Mouse (Mus musculus) embryonic facial prominence, embryonic 13.5 days (tissue): Measurements from ENCODE around the gene Ttc39b. TPM values are rescaled to one million over a fixed set of nuclear protein-coding genes. Genes with fewer than 3 reads are reported as not detected.

Source experiments
- ATAC-seq: fragments of 200-750 bp; cut with Nextera tagmentation; 2 replicates; pipeline ENCODE4 v1.8.0; 2017; ENCODE audit warnings: low read depth; ENCODE audit not compliant: insufficient number of reproducible peaks, insufficient read depth, low FRiP score, low TSS enrichment
- H3K27ac ChIP-seq: fragments of 300-500 bp; sonication (generic); 2 replicates; pipeline ENCODE4 v1.5.1; 2015; ENCODE audit warnings: moderate library complexity, mild to moderate bottlenecking, inconsistent platforms
- H3K27me3 ChIP-seq: fragments of 300-500 bp; sonication (generic); 2 replicates; pipeline ENCODE4 v1.6.1; 2015; ENCODE audit warnings: mild to moderate bottlenecking, inconsistent platforms
- H3K36me3 ChIP-seq: fragments of 300-500 bp; sonication (generic); 2 replicates; pipeline ENCODE4 v1.6.1; 2015; ENCODE audit warnings: mild to moderate bottlenecking, inconsistent platforms
- H3K4me1 ChIP-seq: fragments of 300-500 bp; sonication (generic); 2 replicates; pipeline ENCODE4 v1.6.1; 2015; ENCODE audit warnings: inconsistent platforms
- H3K4me2 ChIP-seq: fragments of 300-500 bp; sonication (generic); 2 replicates; pipeline ENCODE4 v1.6.1; 2015; ENCODE audit warnings: moderate library complexity, mild to moderate bottlenecking, inconsistent platforms
- H3K4me3 ChIP-seq: fragments of 300-500 bp; sonication (generic); 2 replicates; pipeline ENCODE4 v1.5.1; 2015; ENCODE audit warnings: mild to moderate bottlenecking, inconsistent platforms
- H3K9ac ChIP-seq: fragments of 300-500 bp; sonication (generic); 2 replicates; pipeline ENCODE4 v1.6.1; 2015; ENCODE audit warnings: mild to moderate bottlenecking, inconsistent platforms
- H3K9me3 ChIP-seq: fragments of 300-500 bp; sonication (generic); 2 replicates; pipeline ENCODE4 v1.6.1; 2016; ENCODE audit warnings: inconsistent platforms
- WGBS: fragments of 180-500 bp; shearing (Covaris S2); methylation state at CpG from one replicate; pipeline ENCODE4 v1.1.7; 2015; ENCODE audit warnings: mixed read lengths; 5-methylcytosine and 5-hydroxymethylcytosine counted together
- polyA plus RNA-seq: library from polyadenylated mRNA; unstranded; fragments of >200 nt; fragmentation: Nextera tagmentation; extraction: Ambion mirVana; gene quantifications from 2 replicates; pipeline ENCODE4 v1.2.1, GENCODE M21; 2015

The Ttc39b gene
- polyA plus RNA-seq, 1 experiment from 2014 or later = 3.5 TPM

DNA sequence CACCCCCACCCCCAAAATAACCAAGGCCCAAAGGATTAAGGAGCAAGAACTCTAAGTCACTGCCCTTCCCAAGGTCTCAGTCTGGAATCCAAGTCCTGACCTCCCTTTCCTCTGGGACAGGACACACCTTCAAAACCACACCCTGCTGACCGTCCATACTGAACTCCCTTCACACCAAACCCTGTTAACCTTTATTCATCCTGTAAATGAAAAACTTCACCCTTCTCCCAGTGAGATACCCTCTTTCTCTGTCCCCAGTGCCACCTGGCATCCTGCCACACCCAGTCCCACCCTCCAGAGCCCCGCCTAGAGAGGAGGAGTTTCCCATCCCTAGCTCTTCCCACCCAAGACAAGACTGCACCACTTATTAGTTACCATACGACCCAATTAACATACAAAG, 7.3 kb downstream of the Ttc39b start:
- Histone ChIP-seq H3K4me3 (no peak overlapping the region), H3K9me3 (no peaks in the 10 kb centered on the region), H3K27me3 (no peaks in the 10 kb centered on the region), H3K4me2 (no peak overlapping the region), H3K36me3 (no peaks in the 10 kb centered on the region), H3K27ac (no peak overlapping the region), H3K4me1 (peaks cover 12% of the 10 kb centered on the region), H3K9ac (no peak overlapping the region)
- 68% methylated on average over 3 of the region's 3 CpGs for WGBS
- ATAC-seq = no peak

DNA sequence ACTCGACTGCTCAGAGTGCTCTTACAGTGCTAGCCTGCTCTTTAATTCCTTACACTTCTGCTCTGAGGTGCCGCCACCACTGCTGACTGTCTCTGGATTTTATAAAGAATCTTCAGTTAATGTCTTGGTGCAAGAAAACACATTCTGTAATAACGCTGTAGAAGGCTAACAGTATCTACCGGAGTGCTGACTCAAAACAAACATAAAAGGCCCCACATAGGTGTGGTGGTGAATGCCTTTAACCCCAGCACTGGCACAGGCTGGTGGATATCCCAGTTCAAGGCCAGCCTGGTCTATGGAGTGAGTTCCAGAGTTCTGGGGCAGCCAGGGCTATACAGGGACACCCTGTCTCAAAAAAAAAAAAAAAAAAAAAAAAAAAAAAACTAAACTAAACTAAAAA, 8.1 kb downstream of the Ttc39b start:
- no peaks in the 10 kb centered on the region for H3K36me3 ChIP-seq

DNA sequence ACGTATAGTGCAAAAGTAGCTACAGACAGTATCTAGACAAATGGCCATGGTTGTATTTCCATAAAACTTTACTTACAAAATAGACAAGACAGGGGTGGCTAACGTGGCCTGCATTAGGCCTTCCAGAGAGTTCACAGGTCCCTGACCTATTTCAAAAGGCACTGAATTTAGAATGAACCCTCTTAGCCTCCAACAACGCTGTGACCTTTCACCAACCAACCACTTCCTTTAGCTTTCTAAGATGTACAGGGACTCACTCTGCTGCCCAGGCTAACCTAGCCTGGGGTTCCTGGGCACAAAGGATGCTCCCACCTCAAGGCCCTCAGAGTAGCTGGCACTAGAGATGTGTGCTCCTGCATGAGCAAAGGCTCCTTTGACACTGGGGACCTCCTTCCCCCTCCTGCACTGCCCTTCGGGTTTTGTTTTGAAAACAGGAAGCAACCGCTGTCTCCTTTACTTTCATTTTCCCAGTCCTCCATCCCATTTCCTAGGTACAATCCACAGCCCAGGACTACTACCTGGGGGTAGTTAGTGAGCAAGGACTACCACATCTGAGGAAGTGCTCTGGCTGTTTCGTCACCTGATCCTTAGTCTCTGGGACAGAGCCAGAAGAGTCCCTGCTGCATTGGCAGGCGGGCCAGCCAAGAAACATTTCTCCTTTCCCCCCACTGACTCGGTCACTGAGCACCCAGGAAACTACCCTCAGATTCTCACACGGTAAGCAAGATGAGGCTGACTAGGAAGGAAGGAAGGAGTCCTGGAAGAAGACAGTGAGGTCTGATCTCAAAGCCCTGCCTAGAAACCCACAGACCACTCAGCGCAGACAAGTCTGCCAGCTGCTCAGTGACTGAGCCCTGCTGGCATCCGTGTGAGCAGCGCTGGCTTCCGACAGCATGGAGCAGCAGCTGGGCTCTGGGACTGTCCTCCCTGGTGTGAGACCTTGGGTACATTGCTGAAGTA, 8.9 kb downstream of the Ttc39b start:
- Histone ChIP-seq H3K4me2 (peak overlapping the region; percentile 12; the same call in 1 of the 2 replicates), H3K9me3 (no peaks in the 10 kb centered on the region), H3K4me3 (no peak overlapping the region), H3K27me3 (no peaks in the 10 kb centered on the region), H3K4me1 (peaks cover 15% of the 10 kb centered on the region), H3K27ac (peak overlapping the region; percentile 13; the same call in 1 of the 2 replicates), H3K9ac (0 out of 2 replicates have a peak overlapping the region, but pooled peaks have one; percentile 33), H3K36me3 (no peaks in the 10 kb centered on the region)
- WGBS = 43% methylated on average over 13 of the region's 13 CpGs
- ATAC-seq = 0 out of 2 replicates have a peak, but pooled peaks have one; percentile 11

More for the DNA sequence above, 8.1 kb downstream of the Ttc39b start:
- H3K4me1 ChIP-seq = peaks cover 13% of the 10 kb centered on the region
- ATAC-seq = no peak
- no peak overlapping the region for H3K9ac ChIP-seq
- no peak overlapping the region for H3K4me3 ChIP-seq
- H3K4me2 ChIP-seq = no peak overlapping the region
- 76% methylated on average over 4 of the region's 4 CpGs for WGBS
- peak overlapping the region; percentile 13; the same call in 1 of the 2 replicates for H3K27ac ChIP-seq
- no peaks in the 10 kb centered on the region for H3K9me3 ChIP-seq
- no peaks in the 10 kb centered on the region for H3K27me3 ChIP-seq

DNA sequence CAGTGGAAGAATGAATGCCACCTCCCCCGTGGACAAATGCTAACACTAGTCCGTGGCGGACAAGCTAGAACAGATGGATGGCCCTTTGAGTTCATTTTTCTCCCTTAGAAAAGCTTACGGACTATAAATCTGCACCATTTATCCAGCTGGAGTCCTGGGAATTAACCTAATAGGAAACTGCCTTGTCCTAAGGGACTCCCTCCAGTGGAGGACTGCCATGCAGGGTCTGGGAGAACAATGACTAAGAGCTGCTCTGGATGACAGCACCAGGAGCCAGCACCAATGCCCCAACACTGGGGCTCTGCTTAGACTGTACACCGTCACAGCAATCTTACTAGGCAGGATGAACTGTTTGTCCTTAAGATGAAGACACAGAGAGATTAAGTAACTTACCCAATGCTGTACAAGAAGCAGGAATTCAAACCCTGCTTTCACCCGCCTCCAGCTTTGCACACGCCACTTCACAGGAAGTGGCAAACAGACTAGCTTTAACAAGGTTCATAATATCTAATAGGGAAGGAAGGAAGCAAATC, 9.7 kb downstream of the Ttc39b start:
- H3K27ac ChIP-seq = no peak overlapping the region

DNA sequence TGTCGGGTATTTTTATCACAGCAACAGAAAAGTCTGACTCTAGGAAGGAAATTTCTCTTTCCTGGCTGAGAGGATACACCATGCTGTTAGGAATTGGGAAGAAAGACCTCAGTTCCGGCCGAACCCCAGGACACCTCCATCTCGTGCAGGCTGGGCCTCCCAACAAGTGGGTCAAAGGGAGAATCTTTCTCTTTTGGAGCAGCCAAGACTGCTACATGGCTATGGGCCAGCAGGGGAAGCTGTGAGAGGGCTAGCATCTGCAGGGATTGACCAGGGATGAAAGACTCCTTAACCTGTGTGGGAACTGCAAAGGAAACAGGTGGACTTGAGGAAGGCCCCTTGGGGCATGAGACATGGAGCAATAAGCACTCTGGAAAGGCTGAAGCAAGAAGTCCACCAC, 11.7 kb downstream of the Ttc39b start:
- Histone ChIP-seq H3K4me1 (peaks cover 27% of the 10 kb centered on the region), H3K27ac (no peak overlapping the region), H3K4me3 (no peak overlapping the region), H3K27me3 (no peaks in the 10 kb centered on the region), H3K36me3 (no peaks in the 10 kb centered on the region), H3K9me3 (no peaks in the 10 kb centered on the region), H3K4me2 (no peak overlapping the region), H3K9ac (no peak overlapping the region)
- WGBS = 83% methylated on average over 4 of the region's 4 CpGs
- no peak for ATAC-seq

More for the DNA sequence above, 9.7 kb downstream of the Ttc39b start:
- ATAC-seq = no peak
- H3K9me3 ChIP-seq = no peaks in the 10 kb centered on the region
- peaks cover 15% of the 10 kb centered on the region for H3K4me1 ChIP-seq
- no peaks in the 10 kb centered on the region for H3K27me3 ChIP-seq
- WGBS = 86% methylated on average over 7 of the region's 7 CpGs
- H3K4me2 ChIP-seq = no peak overlapping the region
- H3K4me3 ChIP-seq = no peak overlapping the region
- no peak overlapping the region for H3K9ac ChIP-seq
- no peaks in the 10 kb centered on the region for H3K36me3 ChIP-seq

DNA sequence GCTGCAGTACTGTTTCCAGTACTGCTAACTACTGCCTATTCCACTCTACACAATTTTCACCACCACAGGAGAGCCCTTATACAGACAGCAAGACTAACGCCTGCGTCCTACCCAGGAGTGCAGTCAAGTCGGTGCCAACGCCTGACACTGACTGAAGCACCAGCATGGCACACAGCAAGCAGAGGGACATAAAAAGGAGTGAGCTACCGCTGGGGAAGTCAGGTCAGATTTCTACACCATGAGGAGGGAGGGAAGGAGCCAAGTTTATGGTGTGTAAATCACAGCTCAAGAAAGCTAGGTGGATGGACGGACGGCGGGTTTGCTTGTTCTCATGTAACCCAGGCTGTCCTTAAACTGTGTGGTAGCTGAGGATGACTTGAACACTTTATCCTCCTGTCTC, 12.6 kb downstream of the Ttc39b start:
- no peak overlapping the region for H3K4me2 ChIP-seq
- no peaks in the 10 kb centered on the region for H3K36me3 ChIP-seq
- no peak overlapping the region for H3K27ac ChIP-seq
- no peak overlapping the region for H3K4me3 ChIP-seq
- ATAC-seq = no peak
- H3K9me3 ChIP-seq = no peaks in the 10 kb centered on the region
- H3K4me1 ChIP-seq = peaks cover 27% of the 10 kb centered on the region
- no peak overlapping the region for H3K9ac ChIP-seq
- H3K27me3 ChIP-seq = no peaks in the 10 kb centered on the region
- 84% methylated on average over 8 of the region's 8 CpGs for WGBS

DNA sequence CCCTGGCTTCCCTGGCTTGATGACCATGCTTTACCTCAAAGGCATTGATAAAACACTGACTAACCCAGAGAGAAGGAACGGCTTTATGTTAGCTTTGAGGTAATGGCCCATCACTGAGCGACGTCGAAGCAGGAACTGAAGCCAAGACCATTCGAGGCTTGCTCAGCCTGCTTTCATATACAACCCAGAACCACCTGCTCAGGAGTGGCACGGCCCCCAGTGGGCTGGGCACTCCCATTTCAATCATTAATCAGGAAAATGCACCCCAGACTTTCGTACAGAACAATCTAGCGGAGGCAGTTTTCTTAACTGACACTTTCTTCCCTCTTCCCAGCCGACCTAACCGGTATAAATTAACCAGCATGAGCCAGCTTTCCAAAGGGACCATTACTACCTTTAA, 13.1 kb downstream of the Ttc39b start:
- WGBS = 79% methylated on average over 10 of the region's 10 CpGs
- Histone ChIP-seq H3K9ac (no peak overlapping the region), H3K27ac (no peak overlapping the region), H3K4me1 (peaks cover 27% of the 10 kb centered on the region), H3K4me2 (no peak overlapping the region), H3K36me3 (no peaks in the 10 kb centered on the region), H3K9me3 (no peaks in the 10 kb centered on the region), H3K4me3 (no peak overlapping the region), H3K27me3 (no peaks in the 10 kb centered on the region)
- no peak for ATAC-seq

DNA sequence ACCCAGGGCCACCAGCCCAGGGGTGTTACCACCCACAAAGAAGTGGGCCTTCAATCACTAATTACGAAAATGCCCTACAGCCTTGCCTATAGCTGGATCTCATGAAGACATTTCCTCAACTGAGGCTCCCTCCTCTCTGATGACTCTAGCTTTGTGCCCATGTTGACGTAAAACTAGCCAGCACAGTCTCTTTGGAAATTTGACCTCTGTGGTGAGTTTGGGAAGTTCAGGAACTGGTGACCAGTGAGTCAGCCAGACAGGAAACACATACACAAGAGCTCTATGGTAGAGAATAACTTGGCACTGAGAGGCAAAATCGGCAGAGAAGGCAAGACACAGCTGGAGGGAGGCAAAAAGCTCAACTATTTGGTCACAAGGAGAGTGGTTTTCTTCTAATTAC, 15.1 kb downstream of the Ttc39b start:
- H3K4me3 ChIP-seq = no peak overlapping the region
- no peaks in the 10 kb centered on the region for H3K36me3 ChIP-seq
- H3K4me1 ChIP-seq = peaks cover 14% of the 10 kb centered on the region
- no peak overlapping the region for H3K27ac ChIP-seq
- 62% methylated on average over 3 of the region's 3 CpGs for WGBS
- H3K9ac ChIP-seq = no peak overlapping the region
- no peak for ATAC-seq
- no peaks in the 10 kb centered on the region for H3K27me3 ChIP-seq
- H3K4me2 ChIP-seq = no peak overlapping the region
- H3K9me3 ChIP-seq = no peaks in the 10 kb centered on the region

DNA sequence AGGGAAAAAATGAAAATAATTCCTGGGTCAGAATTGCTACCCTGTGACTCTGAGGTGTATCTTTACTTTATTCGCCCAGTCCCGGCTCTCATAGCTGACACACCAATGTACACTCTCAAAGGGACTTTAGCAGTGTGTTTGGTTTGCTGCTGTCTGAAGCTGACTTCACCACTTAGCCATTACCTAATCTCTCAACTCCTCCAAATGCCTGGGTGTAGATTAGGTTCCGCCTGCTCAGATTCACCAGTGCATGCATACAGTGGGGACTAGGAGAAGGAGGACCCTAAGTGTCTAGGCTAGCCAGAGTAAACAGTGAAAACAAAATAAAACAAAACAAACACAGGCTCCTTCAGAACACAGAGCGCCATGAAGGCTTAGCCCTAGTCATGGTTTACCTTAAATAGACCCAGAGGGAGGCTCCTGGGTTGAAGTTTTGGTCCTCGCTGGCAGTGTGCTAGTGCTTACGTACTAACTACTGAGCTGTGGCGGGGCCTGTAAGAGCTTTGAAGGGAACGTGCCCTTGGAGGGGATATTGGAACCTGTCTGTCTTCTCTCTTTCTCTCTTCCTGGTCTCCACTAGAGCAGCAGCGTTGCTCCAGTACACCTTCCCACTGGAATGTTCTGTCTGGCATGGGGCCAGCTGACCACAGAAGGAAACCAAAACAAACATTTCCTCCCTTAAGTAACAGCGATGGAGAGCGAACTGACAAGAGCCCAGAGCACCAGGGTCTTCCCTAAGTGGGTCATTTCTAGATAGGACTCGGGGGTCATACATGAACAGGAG, 16.2 kb downstream of the Ttc39b start:
- Histone ChIP-seq H3K9ac (no peak overlapping the region), H3K27ac (no peak overlapping the region)

DNA sequence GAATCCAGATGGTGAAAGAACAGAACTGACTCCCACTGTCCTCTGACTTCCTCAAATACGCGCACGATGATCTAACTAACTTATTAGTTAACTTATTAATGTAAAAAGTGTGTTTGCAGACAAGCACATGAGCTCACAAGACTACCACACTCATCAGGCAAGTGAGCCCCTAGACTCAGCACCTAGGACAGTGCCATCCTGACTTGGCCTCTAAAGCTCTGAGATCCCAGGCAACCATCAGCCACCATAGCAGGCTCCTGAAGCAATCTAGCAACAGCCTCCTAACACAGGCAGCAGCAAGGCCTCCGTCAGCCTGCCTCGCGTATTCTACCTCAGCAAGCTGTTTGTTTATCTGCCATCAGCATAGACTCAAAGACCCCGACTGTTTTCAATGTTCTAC, 17.2 kb downstream of the Ttc39b start:
- Histone ChIP-seq H3K27me3 (no peaks in the 10 kb centered on the region), H3K36me3 (no peaks in the 10 kb centered on the region), H3K27ac (no peak overlapping the region), H3K4me1 (peaks cover 21% of the 10 kb centered on the region), H3K4me3 (no peak overlapping the region), H3K9me3 (no peaks in the 10 kb centered on the region), H3K9ac (no peak overlapping the region), H3K4me2 (no peak overlapping the region)
- 82% methylated on average over 7 of the region's 7 CpGs for WGBS
- ATAC-seq = no peak

More for the DNA sequence above, 16.2 kb downstream of the Ttc39b start:
- H3K9me3 ChIP-seq = no peaks in the 10 kb centered on the region
- 69% methylated on average over 12 of the region's 12 CpGs for WGBS
- peaks cover 19% of the 10 kb centered on the region for H3K4me1 ChIP-seq
- no peak for ATAC-seq
- H3K4me2 ChIP-seq = no peak overlapping the region
- no peaks in the 10 kb centered on the region for H3K27me3 ChIP-seq
- no peak overlapping the region for H3K4me3 ChIP-seq
- no peaks in the 10 kb centered on the region for H3K36me3 ChIP-seq

DNA sequence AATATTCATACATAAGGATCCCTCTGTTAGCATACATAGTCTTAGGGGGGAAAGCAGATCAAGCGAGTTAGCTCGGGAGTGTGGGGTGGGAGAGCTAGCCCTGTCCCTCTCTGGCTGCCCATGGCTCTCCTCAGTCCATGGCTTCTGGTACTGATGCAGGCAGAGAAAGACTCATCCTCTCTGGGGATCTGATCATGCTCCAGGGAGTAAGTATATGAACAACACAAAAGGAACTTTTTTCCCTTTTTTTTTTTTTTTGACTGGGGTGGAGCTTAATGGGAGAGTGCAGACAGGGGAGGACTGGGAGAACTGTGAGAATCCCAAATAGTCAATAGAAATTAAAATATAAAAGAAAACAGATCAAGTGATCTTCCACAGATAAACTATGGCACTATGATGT, 19.0 kb downstream of the Ttc39b start:
- WGBS = 83% methylated on average over 2 of the region's 2 CpGs
- H3K4me2 ChIP-seq = no peak overlapping the region
- H3K4me3 ChIP-seq = no peak overlapping the region
- peaks cover 20% of the 10 kb centered on the region for H3K4me1 ChIP-seq
- H3K36me3 ChIP-seq = no peaks in the 10 kb centered on the region
- no peak overlapping the region for H3K9ac ChIP-seq
- H3K27me3 ChIP-seq = no peaks in the 10 kb centered on the region
- H3K27ac ChIP-seq = no peak overlapping the region
- no peak for ATAC-seq
- no peaks in the 10 kb centered on the region for H3K9me3 ChIP-seq
